Mouse (Mus musculus) cerebellum, postnatal 25 days (tissue): Measurements from ENCODE around the gene Csf2.
"Not testable (repeated sequence)": the region's sequence is repeated elsewhere in the genome, so short reads cannot be mapped to it uniquely, and the experiment has no call there.

Source experiments
- DNase-seq, 2 experiments: peaks; one replicate each; pipeline ENCODE4 v3.0.0; 2021; ENCODE audit warnings: mixed read lengths in 2 of 2

Csf2 gene

GRCm38 (mm10) chr11:54248940-54249717 is at the start of gene Csf2:
TSS of gene Csf2 (minus strand) at chr11:54249667.
- DNase-seq = no peak

- DNase-seq = peak in 1 of 2 experiments; percentile 3
These were observed 49.3 kb upstream of the Csf2 start for GRCm38 (mm10) chr11:54298777-54299176.

- not testable (repeated sequence) for DNase-seq
These were observed 48.0 kb upstream of the Csf2 start for GRCm38 (mm10) chr11:54297471-54297870.

- no peak for DNase-seq
These were observed 47.3 kb upstream of the Csf2 start for GRCm38 (mm10) chr11:54296734-54297133.

- DNase-seq = no peak
These were observed 46.5 kb upstream of the Csf2 start for GRCm38 (mm10) chr11:54295971-54296370.

GRCm38 (mm10) chr11:54293980-54294807 is 44.7 kb upstream of the Csf2 start:
- DNase-seq = no peak

GRCm38 (mm10) chr11:54292163-54292562 is 42.7 kb upstream of the Csf2 start:
- no peak for DNase-seq

- no peak for DNase-seq
These were observed 38.5 kb upstream of the Csf2 start for GRCm38 (mm10) chr11:54287821-54288453.

- no peak for DNase-seq
These were observed 22.0 kb upstream of the Csf2 start for GRCm38 (mm10) chr11:54271437-54271949.

- DNase-seq = no peak
These were observed 19.9 kb upstream of the Csf2 start for GRCm38 (mm10) chr11:54269191-54269896.

GRCm38 (mm10) chr11:54267177-54267576 is 17.7 kb upstream of the Csf2 start, which contains the start of gene Il3:
TSS of gene Il3 (minus strand) at chr11:54267277.
- DNase-seq = no peak

- DNase-seq = peak; percentile 49 to 80
These were observed 15.1 kb upstream of the Csf2 start for GRCm38 (mm10) chr11:54264542-54264941.

GRCm38 (mm10) chr11:54263405-54264031 is 14.1 kb upstream of the Csf2 start:
- no peak for DNase-seq

- peak; percentile 87 to 89 for DNase-seq
These were observed 7.3 kb upstream of the Csf2 start for GRCm38 (mm10) chr11:54256624-54257376.

- DNase-seq = peak; percentile 36 to 51
These were observed 4.6 kb upstream of the Csf2 start for GRCm38 (mm10) chr11:54254114-54254513.

- DNase-seq = no peak
These were observed 1.1 kb upstream of the Csf2 start for GRCm38 (mm10) chr11:54250575-54250974.

- DNase-seq = no peak
These were observed 281 bp upstream of the Csf2 start for GRCm38 (mm10) chr11:54249748-54250147.

- no peak for DNase-seq
These were observed 2.1 kb downstream of the Csf2 start for GRCm38 (mm10) chr11:54247251-54247950.

GRCm38 (mm10) chr11:54244465-54244864 is 5.0 kb downstream of the Csf2 start:
- no peak for DNase-seq

- no peak for DNase-seq
These were observed 7.0 kb downstream of the Csf2 start for GRCm38 (mm10) chr11:54242494-54242893.
